Mouse (Mus musculus): ENCODE measurements around the gene Tex26. TPM values are rescaled to one million over a fixed set of nuclear protein-coding genes. Genes with fewer than 3 reads are reported as not detected.
A peak's percentile ranks its signal among the peaks of the same experiment; 100 is the strongest.

Gene Tex26
- polyA plus RNA-seq, 1 experiment, result 1.4 TPM

DNA sequence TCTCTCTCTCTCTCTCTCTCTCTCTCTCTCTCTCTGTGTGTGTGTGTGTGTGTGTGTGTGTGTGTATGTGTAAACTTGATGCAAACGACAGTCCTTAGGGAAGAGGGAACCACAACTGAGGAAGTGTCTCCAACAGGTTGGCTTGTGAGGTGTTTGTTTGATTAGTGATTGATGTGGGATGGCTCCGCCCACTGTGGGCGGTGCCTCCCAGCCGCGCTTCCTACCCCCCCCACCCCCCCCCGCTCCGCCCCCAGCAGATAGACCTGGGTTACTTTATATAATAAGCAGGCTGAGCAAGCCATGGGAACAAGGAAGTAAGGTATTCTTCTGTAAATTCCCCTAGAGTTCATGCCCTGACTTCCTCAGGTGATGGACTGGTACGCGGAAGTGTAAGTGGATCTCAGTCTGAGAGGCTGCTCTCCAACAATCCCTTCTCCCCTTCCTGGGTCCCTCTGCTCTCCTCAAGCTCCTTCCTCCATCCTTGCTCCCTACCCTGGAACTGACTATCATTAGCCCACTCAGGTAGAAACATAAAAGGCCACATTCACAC lies 5.2 kb upstream of the Tex26 start:
- TF ChIP-seq POLR2A (IDR thresholded peaks at IDR 0.05; ENCODE audit: borderline replicate concordance, extremely low read depth, insufficient read depth, insufficient read length, poor library complexity, severe bottlenecking) (no peak), CTCF (IDR thresholded peaks at IDR 0.05; ENCODE audit: borderline replicate concordance, extremely low read depth, insufficient read depth, insufficient read length) (no peak)
- DNase-seq (ENCODE audit: low read depth), result no peak

GRCm38 (mm10) chr5:149436541-149436940 lies 2.9 kb upstream of the Tex26 start:
- no peak for DNase-seq (ENCODE audit: low read depth)
- TF ChIP-seq POLR2A (IDR thresholded peaks at IDR 0.05; ENCODE audit: borderline replicate concordance, extremely low read depth, insufficient read depth, insufficient read length, poor library complexity, severe bottlenecking) (no peak), CTCF (IDR thresholded peaks at IDR 0.05; ENCODE audit: borderline replicate concordance, extremely low read depth, insufficient read depth, insufficient read length) (no peak)

- no peak for TF ChIP-seq POLR2A (IDR thresholded peaks at IDR 0.05; ENCODE audit: borderline replicate concordance, extremely low read depth, insufficient read depth, insufficient read length, poor library complexity, severe bottlenecking)
- no peak for TF ChIP-seq CTCF (IDR thresholded peaks at IDR 0.05; ENCODE audit: borderline replicate concordance, extremely low read depth, insufficient read depth, insufficient read length)
- no peak for DNase-seq (ENCODE audit: low read depth)
These were observed 2.3 kb upstream of the Tex26 start for GRCm38 (mm10) chr5:149437150-149437549.

- DNase-seq (ENCODE audit: low read depth), result peak; percentile 97
- peak; percentile 54; the same call in 1 of the 2 replicates for TF ChIP-seq POLR2A (IDR thresholded peaks at IDR 0.05; ENCODE audit: borderline replicate concordance, extremely low read depth, insufficient read depth, insufficient read length, poor library complexity, severe bottlenecking)
- TF ChIP-seq CTCF (IDR thresholded peaks at IDR 0.05; ENCODE audit: borderline replicate concordance, extremely low read depth, insufficient read depth, insufficient read length), result no peak
These were observed 717 bp downstream of the Tex26 start for GRCm38 (mm10) chr5:149440180-149440573.

DNA sequence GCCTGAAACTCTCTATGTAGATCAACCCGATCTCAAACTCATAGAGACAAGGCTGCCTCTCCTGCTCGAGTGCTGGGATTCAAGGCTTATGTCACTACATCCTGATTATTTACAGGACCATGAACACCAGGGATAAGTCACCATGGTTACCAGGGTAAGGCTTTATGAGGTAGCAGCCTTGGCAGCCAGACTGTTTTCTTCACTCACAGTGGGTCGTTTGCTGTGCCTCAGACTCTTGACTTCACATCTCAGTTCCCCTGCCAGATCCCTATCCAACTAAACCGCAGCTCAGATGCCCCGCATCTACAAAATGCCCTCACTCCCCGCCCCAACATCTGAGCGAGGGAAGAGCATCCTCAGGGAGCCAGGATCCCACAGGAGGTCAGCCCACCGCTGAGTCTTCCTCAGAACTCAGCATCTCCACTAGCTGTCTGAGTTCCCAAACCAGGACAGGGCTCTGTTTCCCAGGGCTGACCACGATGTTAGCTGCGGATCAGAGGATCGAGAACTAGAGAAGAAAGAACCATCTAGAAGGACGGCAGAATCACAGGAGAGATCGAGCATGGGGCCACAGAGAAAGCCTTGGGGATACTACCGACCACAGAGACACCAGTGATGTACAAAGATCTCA lies 2.3 kb downstream of the Tex26 start:
- peak; percentile 94 for DNase-seq (ENCODE audit: low read depth)
- no peak for TF ChIP-seq CTCF (IDR thresholded peaks at IDR 0.05; ENCODE audit: borderline replicate concordance, extremely low read depth, insufficient read depth, insufficient read length)

- TF ChIP-seq CTCF (IDR thresholded peaks at IDR 0.05; ENCODE audit: borderline replicate concordance, extremely low read depth, insufficient read depth, insufficient read length) (no peak), POLR2A (IDR thresholded peaks at IDR 0.05; ENCODE audit: borderline replicate concordance, extremely low read depth, insufficient read depth, insufficient read length, poor library complexity, severe bottlenecking) (no peak)
- DNase-seq (ENCODE audit: low read depth), result peak; percentile 80
These were observed 2.8 kb downstream of the Tex26 start for GRCm38 (mm10) chr5:149442277-149442660.

GRCm38 (mm10) chr5:149444451-149444850 lies 5.0 kb downstream of the Tex26 start:
- peak; percentile 35 for DNase-seq (ENCODE audit: low read depth)
- TF ChIP-seq CTCF (IDR thresholded peaks at IDR 0.05; ENCODE audit: borderline replicate concordance, extremely low read depth, insufficient read depth, insufficient read length) (no peak), POLR2A (IDR thresholded peaks at IDR 0.05; ENCODE audit: borderline replicate concordance, extremely low read depth, insufficient read depth, insufficient read length, poor library complexity, severe bottlenecking) (no peak)

DNA sequence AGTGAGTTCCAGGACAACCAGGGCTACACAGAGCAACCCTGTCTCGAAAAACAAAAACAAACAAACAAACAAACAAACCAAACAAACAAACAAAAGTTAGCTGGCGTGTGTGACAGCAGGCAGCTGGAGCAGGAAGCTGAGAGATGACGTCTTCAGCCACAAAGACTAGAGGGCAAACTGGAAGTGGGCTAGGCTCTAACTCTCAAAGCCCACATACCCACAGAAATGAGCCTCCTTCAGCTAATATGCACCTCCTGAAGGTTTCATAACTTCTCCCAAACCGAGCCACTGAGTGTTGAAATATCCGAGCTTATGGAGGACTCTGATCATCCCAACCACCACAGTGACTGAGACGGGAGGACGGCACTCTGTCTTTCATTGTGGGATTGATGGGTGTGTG lies 7.0 kb downstream of the Tex26 start:
- no peak for TF ChIP-seq POLR2A (IDR thresholded peaks at IDR 0.05; ENCODE audit: borderline replicate concordance, extremely low read depth, insufficient read depth, insufficient read length, poor library complexity, severe bottlenecking)
- TF ChIP-seq CTCF (IDR thresholded peaks at IDR 0.05; ENCODE audit: borderline replicate concordance, extremely low read depth, insufficient read depth, insufficient read length), result no peak
- no peak for DNase-seq (ENCODE audit: low read depth)

- TF ChIP-seq POLR2A (IDR thresholded peaks at IDR 0.05; ENCODE audit: borderline replicate concordance, extremely low read depth, insufficient read depth, insufficient read length, poor library complexity, severe bottlenecking) (no peak), CTCF (IDR thresholded peaks at IDR 0.05; ENCODE audit: borderline replicate concordance, extremely low read depth, insufficient read depth, insufficient read length) (peak; percentile 49; the same call in 1 of the 2 replicates)
- DNase-seq (ENCODE audit: low read depth), result no peak
These were observed 8.3 kb downstream of the Tex26 start for GRCm38 (mm10) chr5:149447733-149448132.

GRCm38 (mm10) chr5:149449406-149449805 lies 9.9 kb downstream of the Tex26 start:
- TF ChIP-seq POLR2A (IDR thresholded peaks at IDR 0.05; ENCODE audit: borderline replicate concordance, extremely low read depth, insufficient read depth, insufficient read length, poor library complexity, severe bottlenecking) (no peak), CTCF (IDR thresholded peaks at IDR 0.05; ENCODE audit: borderline replicate concordance, extremely low read depth, insufficient read depth, insufficient read length) (no peak)
- DNase-seq (ENCODE audit: low read depth), result no peak

DNA sequence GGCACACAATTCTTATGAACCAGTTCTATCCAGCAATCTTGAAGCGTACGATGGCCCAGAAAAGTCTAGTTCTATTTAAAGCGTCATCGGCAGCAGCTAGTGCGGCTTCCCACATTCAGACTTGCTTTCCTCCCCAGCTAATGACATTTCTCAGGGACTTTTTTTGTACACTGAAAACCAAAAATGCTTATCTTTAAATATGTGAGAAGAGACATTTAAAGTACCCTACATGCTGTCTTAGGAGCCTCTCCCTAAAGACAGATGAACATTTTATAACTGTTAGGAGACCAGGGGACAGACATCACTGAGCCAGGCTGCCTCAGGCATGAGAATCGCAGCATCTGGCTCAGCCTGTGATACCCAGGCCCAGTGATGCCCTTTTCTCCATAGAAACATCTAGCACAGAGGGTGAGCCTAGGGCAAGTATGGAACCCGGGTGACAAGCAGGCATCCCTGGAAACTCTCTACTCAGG lies 11.8 kb downstream of the Tex26 start:
- no peak for TF ChIP-seq CTCF (IDR thresholded peaks at IDR 0.05; ENCODE audit: borderline replicate concordance, extremely low read depth, insufficient read depth, insufficient read length)
- no peak for TF ChIP-seq POLR2A (IDR thresholded peaks at IDR 0.05; ENCODE audit: borderline replicate concordance, extremely low read depth, insufficient read depth, insufficient read length, poor library complexity, severe bottlenecking)
- no peak for DNase-seq (ENCODE audit: low read depth)

- peak; percentile 74 for DNase-seq (ENCODE audit: low read depth)
- TF ChIP-seq CTCF (IDR thresholded peaks at IDR 0.05; ENCODE audit: borderline replicate concordance, extremely low read depth, insufficient read depth, insufficient read length) (peak; percentile 82), POLR2A (IDR thresholded peaks at IDR 0.05; ENCODE audit: borderline replicate concordance, extremely low read depth, insufficient read depth, insufficient read length, poor library complexity, severe bottlenecking) (no peak)
These were observed 14.8 kb downstream of the Tex26 start for GRCm38 (mm10) chr5:149454281-149454680.
